Mouse (Mus musculus): Measurements from ENCODE around the gene Alkbh2. TPM values are rescaled to one million over a fixed set of nuclear protein-coding genes. Genes with fewer than 3 reads are reported as not detected.

Gene Alkbh2
- polyA plus RNA-seq, 1 experiment from 2014 or later = 6.4 TPM

DNA sequence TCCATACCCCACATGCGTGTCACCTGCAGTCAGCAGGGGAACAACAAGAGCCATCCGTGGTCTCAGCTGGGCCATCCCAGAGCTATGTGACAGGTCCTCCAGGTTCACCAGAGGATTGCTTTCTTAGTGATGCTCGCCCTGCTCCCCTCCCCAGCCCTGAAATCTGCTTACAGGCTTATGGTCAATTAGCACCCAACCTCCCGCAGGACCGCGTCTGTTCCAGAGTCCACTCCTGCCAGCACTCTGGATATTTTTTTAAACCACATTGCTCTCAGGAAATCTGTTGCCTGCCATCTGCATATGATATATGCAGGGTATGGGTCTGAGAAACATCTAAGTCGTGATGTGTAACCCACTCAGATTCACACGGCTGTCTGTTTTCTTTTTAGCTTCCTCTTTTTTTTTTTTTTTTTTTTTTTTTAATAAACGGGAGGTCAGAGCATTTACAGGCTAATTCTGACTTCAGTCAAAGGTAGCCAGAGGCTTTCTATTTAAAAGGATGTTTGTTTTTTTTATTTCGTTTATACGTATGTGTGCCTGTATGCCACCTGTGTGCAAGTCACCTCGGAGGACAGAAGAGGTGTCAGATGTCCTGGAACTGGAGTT, 40.0 kb downstream of the Alkbh2 start:
- H3K36me3 ChIP-seq (ENCODE audit: control insufficient read depth, insufficient read depth) = no peaks in the 10 kb centered on the region
- no peak overlapping the region for H3K27ac ChIP-seq (ENCODE audit: low read length)
- peaks cover 22% of the 10 kb centered on the region for H3K4me1 ChIP-seq (replicated peaks; ENCODE audit: control insufficient read depth, insufficient read depth, low read length)
- H3K9ac ChIP-seq (replicated peaks; ENCODE audit: low read depth, low read length) = no peak overlapping the region
- H3K9me3 ChIP-seq (ENCODE audit: control insufficient read depth, low read length) = no peaks in the 10 kb centered on the region
- H3K4me2 ChIP-seq (ENCODE audit: low read length) = no peak overlapping the region
- WGBS = 77% methylated on average over 12 of the region's 12 CpGs
- no peak overlapping the region for H3K4me3 ChIP-seq (replicated peaks; ENCODE audit: low read length)
- no peaks in the 10 kb centered on the region for H3K27me3 ChIP-seq (replicated peaks; ENCODE audit: control insufficient read depth, insufficient read depth, low read length)
- ATAC-seq = no peak

GRCm38 (mm10) chr5:114085501-114085900, 42.5 kb downstream of the Alkbh2 start:
- Histone ChIP-seq H3K4me3 (replicated peaks; ENCODE audit: low read length) (no peak overlapping the region), H3K4me2 (ENCODE audit: low read length) (no peak overlapping the region), H3K27me3 (replicated peaks; ENCODE audit: control insufficient read depth, insufficient read depth, low read length) (no peaks in the 10 kb centered on the region), H3K36me3 (ENCODE audit: control insufficient read depth, insufficient read depth) (no peaks in the 10 kb centered on the region), H3K9ac (replicated peaks; ENCODE audit: low read depth, low read length) (no peak overlapping the region), H3K27ac (ENCODE audit: low read length) (no peak overlapping the region), H3K4me1 (replicated peaks; ENCODE audit: control insufficient read depth, insufficient read depth, low read length) (peaks cover 15% of the 10 kb centered on the region), H3K9me3 (ENCODE audit: control insufficient read depth, low read length) (no peaks in the 10 kb centered on the region)
- no peak for ATAC-seq
- WGBS = 83% methylated on average over 14 of the region's 14 CpGs

GRCm38 (mm10) chr5:114077009-114077408, 51.0 kb downstream of the Alkbh2 start:
- H3K27me3 ChIP-seq (replicated peaks; ENCODE audit: control insufficient read depth, insufficient read depth, low read length) = no peaks in the 10 kb centered on the region
- no peaks in the 10 kb centered on the region for H3K36me3 ChIP-seq (ENCODE audit: control insufficient read depth, insufficient read depth)
- H3K4me1 ChIP-seq (replicated peaks; ENCODE audit: control insufficient read depth, insufficient read depth, low read length) = no peaks in the 10 kb centered on the region
- no peak overlapping the region for H3K4me3 ChIP-seq (replicated peaks; ENCODE audit: low read length)
- no peak overlapping the region for H3K9ac ChIP-seq (replicated peaks; ENCODE audit: low read depth, low read length)
- ATAC-seq = no peak
- WGBS = 53% methylated on average over 8 of the region's 8 CpGs
- H3K27ac ChIP-seq (ENCODE audit: low read length) = no peak overlapping the region
- no peaks in the 10 kb centered on the region for H3K9me3 ChIP-seq (ENCODE audit: control insufficient read depth, low read length)
- H3K4me2 ChIP-seq (ENCODE audit: low read length) = no peak overlapping the region

Other genes starting within 250 kb of the Alkbh2 start
- gene Coro1c, start 219.5 kb downstream of the Alkbh2 start, polyA plus RNA-seq (2015; fragmentation: Nextera tagmentation; extraction: Ambion mirVana) = 230 and 234 TPM in 2 replicates
- 11.2 and 12.4 TPM in 2 replicates for gene Ssh1, start 134.3 kb downstream of the Alkbh2 start, polyA plus RNA-seq (2015; fragmentation: Nextera tagmentation; extraction: Ambion mirVana)
- gene Dao, start 124.5 kb downstream of the Alkbh2 start, polyA plus RNA-seq (2015; fragmentation: Nextera tagmentation; extraction: Ambion mirVana) = not detected in 2 replicates
- gene Usp30, start 62.8 kb downstream of the Alkbh2 start, polyA plus RNA-seq (2015; fragmentation: Nextera tagmentation; extraction: Ambion mirVana) = 17.9 and 20.6 TPM in 2 replicates
- 84.6 and 102 TPM in 2 replicates for gene Svop, start 36.6 kb downstream of the Alkbh2 start, polyA plus RNA-seq (2015; fragmentation: Nextera tagmentation; extraction: Ambion mirVana)
- 19.1 TPM in 2 replicates for gene Ung, start 2.2 kb upstream of the Alkbh2 start, polyA plus RNA-seq (2015; fragmentation: Nextera tagmentation; extraction: Ambion mirVana)
- gene Acacb, start 18.3 kb upstream of the Alkbh2 start, polyA plus RNA-seq (2015; fragmentation: Nextera tagmentation; extraction: Ambion mirVana) = 1.2 and 2.9 TPM in 2 replicates
- 0.24 and 0.68 TPM in 2 replicates for gene Foxn4, start 145.6 kb upstream of the Alkbh2 start, polyA plus RNA-seq (2015; fragmentation: Nextera tagmentation; extraction: Ambion mirVana)
- 0.65 and 0.91 TPM in 2 replicates for gene Myo1h, start 160.9 kb upstream of the Alkbh2 start, polyA plus RNA-seq (2015; fragmentation: Nextera tagmentation; extraction: Ambion mirVana)